Mouse (Mus musculus) midbrain, embryonic 14.5 days (tissue): Measurements from ENCODE around the gene Hist2h2ac. TPM values are rescaled to one million over a fixed set of nuclear protein-coding genes. Genes with fewer than 3 reads are reported as not detected.
"Not testable (repeated sequence)": the region's sequence is repeated elsewhere in the genome, so short reads cannot be mapped to it uniquely, and the experiment has no call there.

Experiments used
- ATAC-seq: fragments of 200-750 bp; cut with Nextera tagmentation; 2 replicates; pipeline ENCODE4 v1.8.0; 2017; ENCODE audit warnings: moderate number of reproducible peaks, moderate library complexity; ENCODE audit not compliant: low FRiP score, low TSS enrichment
- DNase-seq: peaks from one replicate; pipeline ENCODE4 v3.0.0-alpha.2; 2015
- H3K27ac ChIP-seq: fragments of 300-500 bp; sonication (generic); replicated peaks from 2 replicates; pipeline ENCODE4 v1.5.1; 2014; ENCODE audit warnings: mild to moderate bottlenecking, low read depth, low read length, moderate library complexity
- H3K27me3 ChIP-seq: fragments of 300-500 bp; sonication (generic); 2 replicates; pipeline ENCODE4 v1.6.1; 2014; ENCODE audit warnings: low read length, control low read depth, mixed read lengths; ENCODE audit not compliant: control insufficient read depth, insufficient read depth
- H3K36me3 ChIP-seq: fragments of 300-500 bp; sonication (generic); 2 replicates; pipeline ENCODE4 v1.6.1; 2014; ENCODE audit warnings: low read length, control low read depth; ENCODE audit not compliant: control insufficient read depth, insufficient read depth
- H3K4me1 ChIP-seq: fragments of 300-500 bp; sonication (generic); 2 replicates; pipeline ENCODE4 v1.6.1; 2014; ENCODE audit warnings: mild to moderate bottlenecking, antibody characterized with exemption, low read length, control low read depth; ENCODE audit not compliant: control insufficient read depth, insufficient read depth
- H3K4me2 ChIP-seq: fragments of 300-500 bp; sonication (generic); 2 replicates; pipeline ENCODE4 v1.6.1; 2014; ENCODE audit warnings: mild to moderate bottlenecking, low read length, moderate library complexity
- H3K4me3 ChIP-seq: fragments of 300-500 bp; sonication (generic); replicated peaks from 2 replicates; pipeline ENCODE4 v1.5.1; 2014; ENCODE audit warnings: low read depth, low read length
- H3K9ac ChIP-seq: fragments of 300-500 bp; sonication (generic); replicated peaks from 2 replicates; pipeline ENCODE4 v1.6.1; 2014; ENCODE audit warnings: mild to moderate bottlenecking, low read length, moderate library complexity
- H3K9me3 ChIP-seq: fragments of 300-500 bp; sonication (generic); 2 replicates; pipeline ENCODE4 v1.6.1; 2016; ENCODE audit warnings: low read length, control low read depth, mixed read lengths; ENCODE audit not compliant: control insufficient read depth
- WGBS: fragments of 180-500 bp; shearing (Covaris S2); extraction: QIAGEN DNeasy Blood & Tissue Kit; methylation state at CpG from one replicate; pipeline ENCODE4 v1.1.7; 2014; 5-methylcytosine and 5-hydroxymethylcytosine counted together
- polyA plus RNA-seq: library from polyadenylated mRNA; unstranded; fragments of >200 nt; fragmentation: Nextera tagmentation; extraction: Ambion mirVana; gene quantifications from 2 replicates; pipeline ENCODE4 v1.2.1, GENCODE M21; 2014

Hist2h2ac gene
- polyA plus RNA-seq, 1 experiment from 2014 or later: 2.8 TPM

GRCm38 (mm10) chr3:96181510-96182381 lies 38.9 kb downstream of the Hist2h2ac start:
- H3K27me3 ChIP-seq: no peaks in the 10 kb centered on the region
- peaks cover 28% of the 10 kb centered on the region for H3K4me1 ChIP-seq
- WGBS: 29% methylated on average over 12 of the region's 12 CpGs
- H3K4me2 ChIP-seq: peak overlapping the region; percentile 62
- peaks cover 28% of the 10 kb centered on the region for H3K36me3 ChIP-seq
- peak; percentile 56 for DNase-seq
- H3K9me3 ChIP-seq: no peaks in the 10 kb centered on the region
- H3K9ac ChIP-seq: peak overlapping the region; percentile 74
- H3K27ac ChIP-seq: peak overlapping the region; percentile 50
- ATAC-seq: peak; percentile 57
- peak overlapping the region; percentile 60 for H3K4me3 ChIP-seq

DNA sequence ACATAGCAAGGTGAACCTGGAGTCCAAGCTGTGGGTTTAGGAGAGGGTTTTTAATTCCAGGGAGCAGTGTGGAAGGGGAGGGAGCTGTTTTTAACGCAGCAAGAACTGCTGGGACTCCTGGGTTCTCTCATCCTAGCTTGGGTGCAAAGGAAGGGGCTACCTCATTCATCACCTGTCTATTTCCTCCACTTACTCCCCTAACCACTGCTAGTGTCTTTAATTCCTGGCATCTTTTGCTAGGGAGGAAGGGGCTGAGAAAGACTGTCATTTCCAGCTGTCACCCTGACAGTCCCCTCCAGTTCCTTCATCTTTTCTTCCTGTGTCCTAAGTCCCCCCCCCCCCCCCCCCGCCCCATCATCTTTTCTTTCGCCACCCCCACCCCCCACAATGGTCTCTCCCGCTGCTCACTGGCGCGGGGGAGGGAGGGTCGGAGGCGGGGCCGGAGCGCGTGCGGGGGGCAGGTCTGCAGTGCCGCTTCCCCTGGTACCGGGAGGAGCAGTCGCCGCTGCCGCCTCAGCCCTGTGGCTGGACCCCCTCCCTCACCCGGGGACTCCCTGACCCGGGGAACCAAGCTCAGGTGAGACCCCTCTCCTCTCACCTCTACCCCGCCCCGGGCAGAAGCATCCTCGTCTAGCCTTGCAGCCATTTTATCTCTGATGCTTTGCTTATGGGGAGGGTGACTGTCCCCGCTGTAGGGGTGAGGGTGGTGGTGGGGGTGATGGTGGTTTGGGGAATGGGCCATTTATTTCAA lies 39.8 kb downstream of the Hist2h2ac start, which contains the start of gene Sv2a:
Sv2a (plus strand) TSS at position 425 of the 751 bp plus-strand sequence.
- under 1% methylated on average over 19 of the region's 23 CpGs for WGBS
- Histone ChIP-seq H3K27ac (peak within 1 kb of the TSS; percentile 82), H3K4me1 (peaks cover 28% of the 10 kb centered on the region), H3K36me3 (peaks cover 36% of the 10 kb centered on the region), H3K4me3 (peak within 1 kb of the TSS; percentile 60), H3K27me3 (no peaks in the 10 kb centered on the region), H3K4me2 (peak within 1 kb of the TSS; percentile 62), H3K9ac (peak within 1 kb of the TSS; percentile 74), H3K9me3 (no peaks in the 10 kb centered on the region)
- peak; percentile 86 for DNase-seq
- ATAC-seq: peak; percentile 73

DNA sequence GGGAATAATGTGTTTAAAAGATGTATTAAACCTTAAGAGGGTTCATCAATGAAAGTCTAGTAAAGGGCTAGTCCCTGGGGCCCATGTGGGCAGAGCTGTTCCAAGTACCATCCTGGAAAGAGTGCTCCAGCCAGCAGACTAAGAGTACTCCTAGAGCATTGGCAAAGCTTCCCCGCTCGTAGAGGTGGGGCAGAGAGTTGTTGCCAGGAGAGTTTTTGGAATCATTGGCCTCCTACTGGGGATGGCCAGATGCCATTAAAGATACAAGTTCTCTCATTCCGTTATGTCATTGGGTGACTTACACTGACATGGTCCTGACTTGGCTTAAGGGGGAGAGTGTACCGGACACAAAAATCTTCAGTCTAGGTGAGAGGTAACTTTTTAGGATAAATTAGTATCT lies 41.1 kb downstream of the Hist2h2ac start:
- DNase-seq (no peak), ATAC-seq (no peak)
- Histone ChIP-seq H3K4me1 (peaks cover 23% of the 10 kb centered on the region), H3K27me3 (no peaks in the 10 kb centered on the region), H3K27ac (no peak overlapping the region), H3K9me3 (no peaks in the 10 kb centered on the region), H3K36me3 (peaks cover 41% of the 10 kb centered on the region), H3K4me2 (no peak overlapping the region), H3K4me3 (no peak overlapping the region), H3K9ac (no peak overlapping the region)
- 61% methylated on average over 4 of the region's 4 CpGs for WGBS

- 86% methylated on average over 2 of the region's 2 CpGs for WGBS
- Histone ChIP-seq H3K36me3 (peaks cover 48% of the 10 kb centered on the region), H3K9ac (no peak overlapping the region), H3K27me3 (no peaks in the 10 kb centered on the region), H3K9me3 (no peaks in the 10 kb centered on the region), H3K4me2 (no peak overlapping the region), H3K4me3 (no peak overlapping the region), H3K27ac (no peak overlapping the region), H3K4me1 (peaks cover 25% of the 10 kb centered on the region)
- DNase-seq (no peak), ATAC-seq (no peak)
Observed at GRCm38 (mm10) chr3:96178902-96179301, 41.8 kb downstream of the Hist2h2ac start.

DNA sequence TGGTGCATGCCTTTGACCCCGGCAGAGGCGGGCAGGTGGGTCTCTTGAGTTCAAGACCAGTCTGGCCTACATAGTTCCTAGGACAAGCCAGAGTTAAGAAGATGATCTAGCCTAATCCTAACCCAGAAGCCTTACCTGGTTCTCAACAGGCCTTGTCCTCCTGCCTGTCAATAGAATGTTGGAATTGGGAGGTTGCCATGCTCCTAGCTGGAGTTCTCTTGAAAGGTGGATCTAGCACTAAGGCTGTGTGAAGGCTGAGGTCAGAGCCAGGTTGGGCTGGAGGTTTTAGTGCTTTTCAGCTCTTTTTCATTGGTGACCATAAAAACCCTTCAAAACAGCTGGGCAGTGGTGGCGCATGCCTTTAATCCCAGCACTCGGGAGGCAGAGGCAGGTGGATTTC lies 42.3 kb downstream of the Hist2h2ac start:
- H3K9ac ChIP-seq: no peak overlapping the region
- H3K36me3 ChIP-seq: peaks cover 49% of the 10 kb centered on the region
- no peak overlapping the region for H3K4me3 ChIP-seq
- DNase-seq (no peak), ATAC-seq (no peak)
- 94% methylated on average over 4 of the region's 4 CpGs for whole genome bisulfite sequencing
- no peaks in the 10 kb centered on the region for H3K9me3 ChIP-seq
- no peak overlapping the region for H3K27ac ChIP-seq
- H3K4me1 ChIP-seq: peaks cover 22% of the 10 kb centered on the region
- no peak overlapping the region for H3K4me2 ChIP-seq
- no peaks in the 10 kb centered on the region for H3K27me3 ChIP-seq

DNA sequence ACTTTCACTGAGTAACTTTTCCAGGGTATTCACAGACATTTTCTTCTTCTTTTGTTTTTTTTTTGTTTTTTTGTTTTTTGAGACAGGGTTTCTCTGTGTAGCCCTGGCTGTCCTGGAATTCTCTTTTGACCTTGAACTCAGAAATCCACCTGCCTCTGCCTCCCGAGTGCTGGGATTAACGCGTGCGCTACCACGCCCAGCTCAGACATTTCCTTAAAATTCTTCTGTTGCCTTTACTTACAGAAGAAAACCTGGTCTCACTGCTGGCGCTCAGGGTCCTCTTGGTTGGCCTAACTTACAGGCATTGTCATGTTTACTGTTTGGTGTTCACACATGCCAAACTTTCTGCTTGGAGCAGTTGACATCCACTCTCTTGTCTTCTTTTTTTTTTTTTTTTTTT lies 45.4 kb downstream of the Hist2h2ac start:
- Histone ChIP-seq H3K4me1 (peaks cover 23% of the 10 kb centered on the region), H3K27ac (no peak overlapping the region), H3K36me3 (peaks cover 49% of the 10 kb centered on the region), H3K9ac (no peak overlapping the region), H3K4me3 (no peak overlapping the region), H3K4me2 (no peak overlapping the region), H3K27me3 (no peaks in the 10 kb centered on the region), H3K9me3 (no peaks in the 10 kb centered on the region)
- ATAC-seq: no peak
- WGBS: 94% methylated on average over 6 of the region's 6 CpGs
- DNase-seq: no peak

GRCm38 (mm10) chr3:96174042-96174441 lies 46.6 kb downstream of the Hist2h2ac start:
- H3K4me2 ChIP-seq, H3K9me3 ChIP-seq, ATAC-seq, DNase-seq, H3K27me3 ChIP-seq, H3K27ac ChIP-seq, H3K4me3 ChIP-seq, H3K9ac ChIP-seq: not testable (repeated sequence)
- peaks cover 21% of the 10 kb centered on the region for H3K4me1 ChIP-seq
- peaks cover 47% of the 10 kb centered on the region for H3K36me3 ChIP-seq
- WGBS: 89% methylated on average over 4 of the region's 4 CpGs

- peak overlapping the region; percentile 92 for H3K4me3 ChIP-seq
- no peaks in the 10 kb centered on the region for H3K27me3 ChIP-seq
- peak overlapping the region; percentile 94 for H3K4me2 ChIP-seq
- WGBS: 38% methylated on average over 7 of the region's 7 CpGs
- H3K9ac ChIP-seq: peak overlapping the region; percentile 76
- no peak overlapping the region for H3K27ac ChIP-seq
- ATAC-seq (no peak), DNase-seq (no peak)
- no peaks in the 10 kb centered on the region for H3K9me3 ChIP-seq
- H3K36me3 ChIP-seq: peaks cover 41% of the 10 kb centered on the region
- H3K4me1 ChIP-seq: peaks cover 21% of the 10 kb centered on the region
Observed at GRCm38 (mm10) chr3:96173185-96173584, 47.5 kb downstream of the Hist2h2ac start.
